Comparison of ENCODE assay signal across 8 mouse cellular contexts in genomic region chr14:40964214-40964610, GRCm38 (mm10). TPM values are rescaled to one million over a fixed set of nuclear protein-coding genes. Genes with fewer than 3 reads are reported as not detected.
A peak's percentile ranks its signal among the peaks of the same experiment; 100 is the strongest.
DNase-seq lines count a peak whose midpoint lies in the region; ATAC-seq and TF ChIP-seq lines count a peak whose summit lies in the region.

No protein-coding gene starts in this region.

- H3K4me2 ChIP-seq in heart, embryonic 16.5 days (ENCODE audit: low read depth, low read length), result peak overlapping the region; percentile 76
- peak overlapping the region; percentile 14; the same call in 1 of the 2 replicates for H3K4me2 ChIP-seq in hindbrain, postnatal 0 days (ENCODE audit: low read depth, low read length)
- H3K4me2 ChIP-seq in neural tube, embryonic 14.5 days (ENCODE audit: low read depth, low read length), result peak overlapping the region; percentile 23; the same call in 1 of the 2 replicates

- H3K36me3 ChIP-seq in heart, embryonic 16.5 days (ENCODE audit: control insufficient read depth, insufficient read depth), result no peaks in the 10 kb centered on the region
- peaks cover 24% of the 10 kb centered on the region for H3K36me3 ChIP-seq in megakaryocyte, embryonic 14.5 days (replicated peaks; ENCODE audit: low read length)
- no peaks in the 10 kb centered on the region for H3K36me3 ChIP-seq in hindbrain, postnatal 0 days (ENCODE audit: insufficient read depth, low read length)
- H3K36me3 ChIP-seq in neural tube, embryonic 14.5 days (ENCODE audit: control insufficient read depth, insufficient read depth, low read length), result no peaks in the 10 kb centered on the region

- no peak overlapping the region for H3K9ac ChIP-seq in heart, embryonic 16.5 days (ENCODE audit: low read length)
- no peak overlapping the region for H3K9ac ChIP-seq in hindbrain, postnatal 0 days (replicated peaks; ENCODE audit: low read length)
- H3K9ac ChIP-seq in neural tube, embryonic 14.5 days (replicated peaks; ENCODE audit: low read depth, low read length), result no peak overlapping the region

- peak overlapping the region; percentile 12; the same call in 1 of the 2 replicates for H3K4me3 ChIP-seq in heart, embryonic 16.5 days (ENCODE audit: low read length)
- H3K4me3 ChIP-seq in megakaryocyte, embryonic 14.5 days (replicated peaks), result peak overlapping the region; percentile 99
- no peak overlapping the region for H3K4me3 ChIP-seq in hindbrain, postnatal 0 days (ENCODE audit: low read length)
- no peak overlapping the region for H3K4me3 ChIP-seq in neural tube, embryonic 14.5 days (ENCODE audit: low read depth, low read length)

- intact Hi-C loops in heart, postnatal 10 days (cut with DNase I), result no loop called here

- 88% methylated on average over 3 of the region's 3 CpGs for WGBS in heart, embryonic 16.5 days
- WGBS in hindbrain, postnatal 0 days, result 95% methylated on average over 3 of the region's 3 CpGs
- WGBS in neural tube, embryonic 14.5 days, result 91% methylated on average over 3 of the region's 3 CpGs

- H3K9me3 ChIP-seq in heart, embryonic 16.5 days (replicated peaks; ENCODE audit: control insufficient read depth, low read length), result no peaks in the 10 kb centered on the region
- H3K9me3 ChIP-seq in megakaryocyte, embryonic 14.5 days, result no peaks in the 10 kb centered on the region
- H3K9me3 ChIP-seq in hindbrain, postnatal 0 days (ENCODE audit: low read length), result no peaks in the 10 kb centered on the region
- no peaks in the 10 kb centered on the region for H3K9me3 ChIP-seq in neural tube, embryonic 14.5 days (ENCODE audit: control insufficient read depth, low read length)

- ATAC-seq in heart, embryonic 16.5 days (replicated peaks; ENCODE audit: extremely low read depth, insufficient read depth, low FRiP score), result no peak
- ATAC-seq in megakaryocyte, adult 5-6 weeks (ENCODE audit: poor library complexity, severe bottlenecking), result no peak
- no peak for ATAC-seq in hindbrain, postnatal 0 days
- ATAC-seq in neural tube, embryonic 14.5 days (ENCODE audit: low read depth), result no peak
- ATAC-seq in activated CD4-positive, CD25-positive, alpha-beta regulatory T cell, adult 4 months, result no peak

- H3K4me1 ChIP-seq in heart, embryonic 16.5 days (ENCODE audit: control insufficient read depth, insufficient read depth, low read length), result peaks cover 44% of the 10 kb centered on the region
- H3K4me1 ChIP-seq in megakaryocyte, embryonic 14.5 days, result peaks cover 72% of the 10 kb centered on the region
- H3K4me1 ChIP-seq in hindbrain, postnatal 0 days (ENCODE audit: insufficient read depth, low read length), result peaks cover 15% of the 10 kb centered on the region
- peaks cover 18% of the 10 kb centered on the region for H3K4me1 ChIP-seq in neural tube, embryonic 14.5 days (ENCODE audit: control insufficient read depth, insufficient read depth, low read length)

- no peak for DNase-seq in heart, postnatal 10 days
- DNase-seq in hindbrain, postnatal 0 days (ENCODE audit: low spot score), result no peak
- DNase-seq in urinary bladder, postnatal 25 days (ENCODE audit: low spot score), result no peak

- TF ChIP-seq CTCF in hindbrain, postnatal 0 days (IDR thresholded peaks at IDR 0.05; ENCODE audit: low read depth), result no peak

- H3K27ac ChIP-seq in heart, embryonic 16.5 days (ENCODE audit: low read length), result no peak overlapping the region
- H3K27ac ChIP-seq in hindbrain, postnatal 0 days, result no peak overlapping the region
- no peak overlapping the region for H3K27ac ChIP-seq in neural tube, embryonic 14.5 days (ENCODE audit: low read depth, low read length)

- no peaks in the 10 kb centered on the region for H3K27me3 ChIP-seq in heart, embryonic 16.5 days (ENCODE audit: control insufficient read depth, insufficient read depth, low read length)
- H3K27me3 ChIP-seq in megakaryocyte, embryonic 14.5 days (replicated peaks), result no peaks in the 10 kb centered on the region
- H3K27me3 ChIP-seq in hindbrain, postnatal 0 days (ENCODE audit: insufficient read depth, low read length), result no peaks in the 10 kb centered on the region
- no peaks in the 10 kb centered on the region for H3K27me3 ChIP-seq in neural tube, embryonic 14.5 days (ENCODE audit: control insufficient read depth, insufficient read depth, low read length)

RNA-seq across cellular contexts. Expression of gene Tspan14, which starts 2.4 kb away (rescaled TPM):
- polyA plus RNA-seq in heart, embryonic 16.5 days (2015; fragmentation: Nextera tagmentation; extraction: Ambion mirVana), result 44.4 and 46.1 TPM in 2 replicates
- 10 to 100 TPM; 28.1 to 30.4 TPM for total RNA-seq in heart, postnatal 10 days (2021)
- polyA plus RNA-seq in megakaryocyte, embryonic 14.5 days (2012; ENCODE audit: insufficient read depth, low replicate concordance), result 20.9 and 22.8 TPM in 2 replicates
- 60.6 and 66.0 TPM in 2 replicates for total RNA-seq in megakaryocyte, adult 5-6 weeks (2015)
- total RNA-seq in megakaryocyte, adult 5-6 weeks (2017), result 72.4 and 76.5 TPM in 2 replicates
- total RNA-seq in hindbrain, postnatal 0 days (2014; rRNA removed), result 38.2 and 39.2 TPM in 2 replicates
- 30.4 and 35.2 TPM in 2 replicates for polyA plus RNA-seq in hindbrain, postnatal 0 days (2015; fragmentation: Nextera tagmentation; extraction: Ambion mirVana)
- polyA plus RNA-seq in neural tube, embryonic 14.5 days (2014; fragmentation: Nextera tagmentation; extraction: Ambion mirVana), result 45.2 and 66.3 TPM in 2 replicates
- 10 to 100 TPM; 56.8 to 58.3 TPM for polyA plus RNA-seq in activated CD4-positive, CD25-positive, alpha-beta regulatory T cell, adult 4 months (2017; shearing (Covaris generic))

RNA-seq across cellular contexts. Expression of gene Fam213a, which starts 49.4 kb away (rescaled TPM):
- polyA plus RNA-seq in heart, embryonic 16.5 days (2015; fragmentation: Nextera tagmentation; extraction: Ambion mirVana), result 35.8 and 40.3 TPM in 2 replicates
- 10 to 100 TPM; 16.1 to 32.2 TPM for total RNA-seq in heart, postnatal 10 days (2021)
- 4.5 and 11.6 TPM in 2 replicates for polyA plus RNA-seq in megakaryocyte, embryonic 14.5 days (2012; ENCODE audit: insufficient read depth, low replicate concordance)
- total RNA-seq in megakaryocyte, adult 5-6 weeks (2015), result 1.8 and 3.5 TPM in 2 replicates
- total RNA-seq in megakaryocyte, adult 5-6 weeks (2017), result 2.6 and 3.6 TPM in 2 replicates
- 35.1 and 35.3 TPM in 2 replicates for total RNA-seq in hindbrain, postnatal 0 days (2014; rRNA removed)
- polyA plus RNA-seq in hindbrain, postnatal 0 days (2015; fragmentation: Nextera tagmentation; extraction: Ambion mirVana), result 109 and 118 TPM in 2 replicates
- 102 and 108 TPM in 2 replicates for polyA plus RNA-seq in neural tube, embryonic 14.5 days (2014; fragmentation: Nextera tagmentation; extraction: Ambion mirVana)
- polyA plus RNA-seq in activated CD4-positive, CD25-positive, alpha-beta regulatory T cell, adult 4 months (2017; shearing (Covaris generic)), result 1 to 10 TPM; 8.5 to 9.2 TPM

Comparison
In these comparisons a context has a peak if more than half of its experiments do, and no peak if none do; other contexts are left out.
1. H3K4me2 ChIP-seq: peak in every context shown above with its lines; median percentile 76 in heart, embryonic 16.5 days; 23 in neural tube, embryonic 14.5 days; 14 in hindbrain, postnatal 0 days.
2. H3K4me3 ChIP-seq: peak in heart, embryonic 16.5 days (single experiment) and megakaryocyte, embryonic 14.5 days (single experiment); none in hindbrain, postnatal 0 days (single experiment) and neural tube, embryonic 14.5 days (single experiment).